Mouse (Mus musculus) stomach, postnatal 0 days (tissue): ENCODE measurements at regions not wholly inside any gene's neighbourhood (a gene's known extent, or its start where the extent isn't known, plus 50 kb on each side); places are given as distances from the start of the nearest gene placed in this dataset.

Experiments
- CTCF ChIP-seq: IDR thresholded peaks from 2 replicates; pipeline ENCODE4 v1.5.1; 2016; ENCODE audit warnings: antibody characterized with exemption, low read depth, mild to moderate bottlenecking, moderate library complexity
- EP300 ChIP-seq: optimal IDR thresholded peaks from 2 replicates; pipeline ENCODE3; 2016; ENCODE audit warnings: antibody characterized with exemption

DNA sequence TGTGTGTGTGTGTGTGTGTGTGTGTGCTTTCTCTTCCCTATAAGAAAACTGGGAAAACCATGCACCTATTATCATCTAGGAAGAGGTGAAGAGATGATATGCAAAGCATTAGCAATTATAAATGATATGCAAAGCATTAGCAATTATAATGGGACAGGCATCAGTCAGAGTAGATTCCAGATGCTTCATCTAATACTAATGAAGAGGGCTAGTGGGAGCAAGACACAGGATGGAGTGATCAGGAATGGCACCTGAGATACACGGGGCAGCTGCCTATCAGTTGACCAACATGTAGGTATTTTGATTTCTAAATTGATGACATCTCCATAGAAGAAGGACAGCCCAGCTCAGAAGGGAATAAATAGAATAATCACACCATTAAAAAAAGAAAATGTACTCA, 97.7 kb upstream of the Fbxl7 start:
- TF ChIP-seq CTCF (no peak), EP300 (no peak)
